Mouse (Mus musculus) heart, embryonic 12.5 days (tissue): ENCODE measurements around the gene Slc25a28. TPM values are rescaled to one million over a fixed set of nuclear protein-coding genes. Genes with fewer than 3 reads are reported as not detected.

Source experiments
- ATAC-seq: fragments of 200-750 bp; cut with Nextera tagmentation; 2 replicates; pipeline ENCODE4 v1.8.0; 2017; ENCODE audit warnings: moderate TSS enrichment, moderate library complexity; ENCODE audit not compliant: insufficient number of reproducible peaks, low FRiP score
- H3K27ac ChIP-seq: fragments of 300-500 bp; sonication (generic); 2 replicates; pipeline ENCODE4 v1.5.1; 2016; ENCODE audit warnings: mild to moderate bottlenecking, moderate library complexity; ENCODE audit not compliant: poor library complexity, severe bottlenecking
- H3K27me3 ChIP-seq: fragments of 300-500 bp; sonication (generic); replicated peaks from 2 replicates; pipeline ENCODE4 v1.6.1; 2016; ENCODE audit warnings: mild to moderate bottlenecking, moderate library complexity
- H3K36me3 ChIP-seq: fragments of 300-500 bp; sonication (generic); 2 replicates; pipeline ENCODE4 v1.6.1; 2016; ENCODE audit warnings: mild to moderate bottlenecking, moderate library complexity
- H3K4me1 ChIP-seq: fragments of 300-500 bp; sonication (generic); replicated peaks from 2 replicates; pipeline ENCODE4 v1.6.1; 2016; ENCODE audit warnings: mild to moderate bottlenecking
- H3K4me2 ChIP-seq: fragments of 300-500 bp; sonication (generic); 2 replicates; pipeline ENCODE4 v1.6.1; 2016; ENCODE audit warnings: mild to moderate bottlenecking, moderate library complexity
- H3K4me3 ChIP-seq: fragments of 300-500 bp; sonication (generic); 2 replicates; pipeline ENCODE4 v1.5.1; 2016; ENCODE audit warnings: mild to moderate bottlenecking
- H3K9ac ChIP-seq: fragments of 300-500 bp; sonication (generic); 2 replicates; pipeline ENCODE4 v1.6.1; 2016; ENCODE audit warnings: mild to moderate bottlenecking, moderate library complexity
- H3K9me3 ChIP-seq: fragments of 300-500 bp; sonication (generic); replicated peaks from 2 replicates; pipeline ENCODE4 v1.6.1; 2016; ENCODE audit warnings: mild to moderate bottlenecking, moderate library complexity
- WGBS: fragments of 180-500 bp; shearing (Covaris S2); methylation state at CpG from one replicate; pipeline ENCODE4 v1.1.7; 2016; 5-methylcytosine and 5-hydroxymethylcytosine counted together
- polyA plus RNA-seq: library from polyadenylated mRNA; unstranded; fragments of >200 nt; fragmentation: Nextera tagmentation; extraction: Ambion mirVana; gene quantifications from 2 replicates; pipeline ENCODE4 v1.2.1, GENCODE M21; 2016

The Slc25a28 gene
- polyA plus RNA-seq, 1 experiment from 2014 or later, result 11.1 TPM

GRCm38 (mm10) chr19:43699763-43700155 lies 25.1 kb upstream of the Slc25a28 start:
- Histone ChIP-seq H3K4me1 (no peaks in the 10 kb centered on the region), H3K4me2 (no peak overlapping the region), H3K4me3 (no peak overlapping the region), H3K27me3 (peaks cover 5% of the 10 kb centered on the region), H3K9me3 (peaks cover 5% of the 10 kb centered on the region; the same call in 1 of the 2 replicates), H3K27ac (no peak overlapping the region), H3K9ac (no peak overlapping the region), H3K36me3 (peaks cover 42% of the 10 kb centered on the region)
- ATAC-seq, result no peak
- 86% methylated on average over 6 of the region's 6 CpGs for WGBS

DNA sequence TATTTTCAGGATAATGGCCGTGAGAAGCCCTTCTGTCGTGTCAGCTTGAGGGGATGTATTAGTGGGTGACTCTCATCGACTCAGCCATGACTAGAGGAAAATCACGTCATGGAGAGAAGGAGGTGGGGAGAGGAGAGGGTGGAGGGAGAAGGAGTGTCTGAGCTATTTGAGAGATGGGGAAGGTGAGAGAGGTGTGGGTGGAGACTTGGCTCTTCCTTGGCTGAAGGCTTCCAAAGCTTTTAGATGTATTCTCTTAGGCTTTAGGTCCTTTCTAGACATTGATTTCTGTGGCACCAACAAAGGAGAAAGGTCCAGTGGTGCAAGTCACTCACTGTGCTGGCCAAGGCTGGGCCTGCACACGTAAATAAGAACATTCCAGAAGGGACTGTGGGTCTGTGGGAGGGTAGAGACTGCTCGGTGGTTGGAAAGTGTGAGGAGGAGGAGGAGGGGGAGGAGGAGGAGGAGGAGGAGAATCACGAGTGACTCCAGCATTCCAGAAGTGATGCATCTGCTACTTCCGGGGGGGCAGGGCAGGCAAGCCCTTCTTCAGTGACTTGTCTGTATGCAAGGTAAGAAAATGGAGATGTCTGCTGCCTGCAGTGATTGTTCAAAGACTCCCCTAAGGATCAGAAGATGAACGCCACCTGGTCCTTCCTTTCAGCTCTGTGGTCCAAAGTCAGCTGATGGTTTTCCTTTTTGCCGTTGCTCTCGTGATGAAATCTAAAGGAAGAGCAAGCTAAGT lies 24.5 kb upstream of the Slc25a28 start:
- no peak for ATAC-seq
- no peaks in the 10 kb centered on the region for H3K4me1 ChIP-seq
- WGBS, result 72% methylated on average over 10 of the region's 11 CpGs

GRCm38 (mm10) chr19:43697666-43698370 lies 23.1 kb upstream of the Slc25a28 start:
- peaks cover 5% of the 10 kb centered on the region; the same call in 1 of the 2 replicates for H3K9me3 ChIP-seq
- no peak overlapping the region for H3K9ac ChIP-seq
- 88% methylated on average over 5 of the region's 5 CpGs for WGBS
- H3K27me3 ChIP-seq, result peaks cover 4% of the 10 kb centered on the region
- ATAC-seq, result no peak
- H3K4me2 ChIP-seq, result no peak overlapping the region
- no peaks in the 10 kb centered on the region for H3K4me1 ChIP-seq
- no peak overlapping the region for H3K27ac ChIP-seq
- no peak overlapping the region for H3K4me3 ChIP-seq
- peaks cover 35% of the 10 kb centered on the region for H3K36me3 ChIP-seq

More for the DNA sequence above, 24.5 kb upstream of the Slc25a28 start:
- H3K4me2 ChIP-seq, result no peak overlapping the region
- H3K27me3 ChIP-seq, result peaks cover 4% of the 10 kb centered on the region
- no peak overlapping the region for H3K27ac ChIP-seq
- H3K9ac ChIP-seq, result no peak overlapping the region
- H3K4me3 ChIP-seq, result no peak overlapping the region
- H3K9me3 ChIP-seq, result peaks cover 5% of the 10 kb centered on the region; the same call in 1 of the 2 replicates
- peaks cover 37% of the 10 kb centered on the region for H3K36me3 ChIP-seq

- no peak for ATAC-seq
- Histone ChIP-seq H3K27me3 (peaks cover 2% of the 10 kb centered on the region), H3K4me3 (no peak overlapping the region), H3K9me3 (no peaks in the 10 kb centered on the region), H3K27ac (no peak overlapping the region), H3K4me1 (0 out of 2 replicates have a peak, but pooled peaks cover under 1% of the 10 kb centered on the region), H3K36me3 (peaks cover 28% of the 10 kb centered on the region), H3K9ac (no peak overlapping the region), H3K4me2 (no peak overlapping the region)
- WGBS, result 73% methylated on average over 10 of the region's 10 CpGs
Observed at GRCm38 (mm10) chr19:43695514-43695964, 20.9 kb upstream of the Slc25a28 start.

DNA sequence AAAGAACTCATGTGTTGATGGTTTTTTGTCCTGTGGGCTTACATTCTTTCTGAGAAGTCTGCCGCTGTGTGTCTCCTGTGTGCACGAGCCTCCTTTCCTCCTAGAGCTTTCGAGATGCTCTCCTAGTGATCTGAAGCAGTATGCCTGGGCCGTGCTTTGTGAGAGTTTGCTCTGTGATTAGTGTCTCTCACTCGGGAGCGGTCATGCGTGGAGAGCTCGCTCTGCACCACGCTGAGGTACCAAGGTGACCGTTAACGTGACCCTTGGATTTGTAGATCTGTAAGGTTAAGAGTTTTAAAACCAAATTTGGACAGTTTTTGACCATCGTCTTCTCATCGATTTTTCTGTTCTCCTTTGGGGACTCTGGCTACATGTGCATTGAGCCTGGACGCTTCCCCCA lies 18.1 kb upstream of the Slc25a28 start:
- no peaks in the 10 kb centered on the region for H3K9me3 ChIP-seq
- no peak for ATAC-seq
- no peak overlapping the region for H3K9ac ChIP-seq
- WGBS, result 91% methylated on average over 14 of the region's 14 CpGs
- H3K36me3 ChIP-seq, result peaks cover 20% of the 10 kb centered on the region
- H3K4me1 ChIP-seq, result peaks cover 6% of the 10 kb centered on the region; the same call in 1 of the 2 replicates
- H3K4me3 ChIP-seq, result no peak overlapping the region
- H3K4me2 ChIP-seq, result no peak overlapping the region
- no peaks in the 10 kb centered on the region; the same call in 1 of the 2 replicates for H3K27me3 ChIP-seq
- no peak overlapping the region for H3K27ac ChIP-seq

- peak; percentile 99 for ATAC-seq
- Histone ChIP-seq H3K4me3 (peak within 1 kb of the TSS; percentile 86), H3K9me3 (no peaks in the 10 kb centered on the region), H3K9ac (peak within 1 kb of the TSS; percentile 82), H3K4me2 (peak within 1 kb of the TSS; percentile 96), H3K27me3 (no peaks in the 10 kb centered on the region; the same call in 1 of the 2 replicates), H3K36me3 (peaks cover 16% of the 10 kb centered on the region), H3K4me1 (peaks cover 6% of the 10 kb centered on the region; the same call in 1 of the 2 replicates), H3K27ac (peak within 1 kb of the TSS; percentile 34; the same call in 1 of the 2 replicates)
- under 1% methylated on average over 60 of the region's 60 CpGs for WGBS
Observed at GRCm38 (mm10) chr19:43689419-43690246, 15.0 kb upstream of the Slc25a28 start, which contains the start of gene Entpd7. TSS of gene Entpd7 (plus strand) at chr19:43689672.

DNA sequence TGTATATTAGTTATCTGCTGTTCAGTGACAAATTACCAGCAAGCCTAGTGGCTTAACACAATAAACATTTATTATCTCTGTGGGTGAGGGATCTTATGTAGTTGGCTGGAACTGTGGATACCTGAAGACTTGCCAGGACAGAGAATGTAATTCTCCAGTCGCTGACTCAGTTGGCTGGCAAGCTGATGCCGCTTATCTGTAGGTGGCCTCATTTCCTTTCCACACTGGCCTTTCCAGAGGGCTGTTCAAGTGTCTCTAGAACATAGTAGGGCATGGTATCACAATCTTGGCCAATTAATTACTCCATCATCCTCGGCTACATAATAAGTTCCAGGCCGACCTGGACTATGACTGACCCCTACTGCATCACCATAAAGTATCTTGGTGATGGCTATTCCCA lies 6.9 kb upstream of the Slc25a28 start:
- ATAC-seq, result no peak
- 74% methylated on average over 4 of the region's 4 CpGs for WGBS
- Histone ChIP-seq H3K27ac (no peak overlapping the region), H3K9me3 (no peaks in the 10 kb centered on the region), H3K4me2 (no peak overlapping the region), H3K4me1 (peaks cover 3% of the 10 kb centered on the region; the same call in 1 of the 2 replicates), H3K27me3 (peaks cover 21% of the 10 kb centered on the region; the same call in 1 of the 2 replicates), H3K36me3 (no peaks in the 10 kb centered on the region), H3K9ac (no peak overlapping the region), H3K4me3 (no peak overlapping the region)

DNA sequence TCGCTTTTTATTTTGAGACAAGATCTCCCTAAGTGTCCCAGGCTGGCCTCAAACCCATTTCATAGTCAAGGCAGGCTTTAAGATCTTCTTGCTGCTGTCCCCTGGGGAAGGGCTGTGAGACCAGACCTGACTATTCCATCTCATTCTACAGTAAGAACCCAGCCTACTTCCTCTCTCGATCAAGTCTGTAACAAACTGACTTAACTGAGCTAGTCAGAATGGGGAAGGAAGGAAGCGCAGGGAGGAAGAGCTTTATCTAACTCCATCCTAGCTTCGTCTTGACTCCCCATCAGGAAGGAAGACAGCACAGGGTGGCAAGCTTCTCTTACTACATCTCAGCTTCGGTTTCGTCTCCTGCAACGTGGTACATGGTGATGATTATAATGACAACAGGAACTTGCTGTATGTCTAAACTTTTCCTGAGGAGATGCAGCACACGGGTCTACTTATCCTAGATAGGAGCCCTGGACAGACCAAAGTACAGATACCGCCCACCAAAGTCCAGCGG lies 4.8 kb upstream of the Slc25a28 start:
- Histone ChIP-seq H3K4me2 (no peak overlapping the region), H3K36me3 (no peaks in the 10 kb centered on the region), H3K9me3 (no peaks in the 10 kb centered on the region), H3K4me1 (peaks cover 8% of the 10 kb centered on the region; the same call in 1 of the 2 replicates), H3K27ac (no peak overlapping the region), H3K9ac (no peak overlapping the region), H3K27me3 (peaks cover 21% of the 10 kb centered on the region; the same call in 1 of the 2 replicates), H3K4me3 (no peak overlapping the region)
- ATAC-seq, result no peak
- 61% methylated on average over 10 of the region's 10 CpGs for WGBS

GRCm38 (mm10) chr19:43678467-43679003 lies 3.9 kb upstream of the Slc25a28 start:
- H3K4me1 ChIP-seq, result peaks cover 8% of the 10 kb centered on the region; the same call in 1 of the 2 replicates
- H3K9ac ChIP-seq, result no peak overlapping the region
- no peaks in the 10 kb centered on the region for H3K36me3 ChIP-seq
- H3K4me3 ChIP-seq, result no peak overlapping the region
- no peaks in the 10 kb centered on the region for H3K9me3 ChIP-seq
- peaks cover 15% of the 10 kb centered on the region; the same call in 1 of the 2 replicates for H3K27me3 ChIP-seq
- no peak for ATAC-seq
- WGBS, result 77% methylated on average over 8 of the region's 8 CpGs
- no peak overlapping the region for H3K4me2 ChIP-seq
- no peak overlapping the region for H3K27ac ChIP-seq
